ENCODE assay signal across 28 mouse cellular contexts in genomic region chr17:64213251-64213650, GRCm38 (mm10).
"Had no signal": no experiment of that assay in that cellular context is flagged by ENCODE, and none has a peak within 500 bp of the region (broad histone marks: within the 10 kb centered on the region; RNA-seq: fewer than 3 reads in every experiment).

No protein-coding gene starts in this region.

- H3K27ac ChIP-seq: embryonic facial prominence, embryonic 10.5 days; embryonic facial prominence, embryonic 12.5 days; embryonic facial prominence, embryonic 13.5 days; embryonic facial prominence, embryonic 15.5 days; forebrain, embryonic 10.5 days; forebrain, embryonic 12.5 days; forebrain, embryonic 13.5 days; forebrain, embryonic 15.5 days; gastrocnemius, adult 2 months had no signal

- H3K9ac ChIP-seq: embryonic facial prominence, embryonic 12.5 days; embryonic facial prominence, embryonic 13.5 days; embryonic facial prominence, embryonic 15.5 days; forebrain, embryonic 12.5 days; forebrain, embryonic 13.5 days; forebrain, embryonic 15.5 days; forebrain, postnatal 0 days had no signal

- H3K27me3 ChIP-seq: embryonic facial prominence, embryonic 12.5 days; embryonic facial prominence, embryonic 13.5 days; embryonic facial prominence, embryonic 15.5 days; forebrain, embryonic 12.5 days; forebrain, embryonic 13.5 days; forebrain, embryonic 15.5 days had no signal

- H3K36me3 ChIP-seq: embryonic facial prominence, embryonic 10.5 days; embryonic facial prominence, embryonic 12.5 days; embryonic facial prominence, embryonic 13.5 days; embryonic facial prominence, embryonic 15.5 days; forebrain, embryonic 10.5 days; forebrain, embryonic 12.5 days; forebrain, embryonic 15.5 days had no signal

- H3K9me3 ChIP-seq: embryonic facial prominence, embryonic 10.5 days; embryonic facial prominence, embryonic 12.5 days; embryonic facial prominence, embryonic 13.5 days; embryonic facial prominence, embryonic 15.5 days; forebrain, embryonic 10.5 days; forebrain, embryonic 12.5 days; forebrain, embryonic 13.5 days; forebrain, embryonic 15.5 days had no signal

- DNase-seq: cerebellum, adult 18-20 months; cerebellum, adult 2 months; cerebellum, adult 8-10 months; cerebellum, adult 9-10 months; cerebellum, adult 9-11 months; cerebellum, postnatal 10 days; cerebellum, postnatal 14 days; cerebellum, postnatal 25 days; cerebellum, postnatal 36 days; embryo, embryonic 11 days; forebrain, postnatal 0 days; gastrocnemius, adult 2 months; gastrocnemius, postnatal 10 days; gastrocnemius, postnatal 14 days; gastrocnemius, postnatal 25 days; gastrocnemius, postnatal 36 days; heart, adult 18-20 months had no signal

- H3K4me2 ChIP-seq: embryonic facial prominence, embryonic 12.5 days; embryonic facial prominence, embryonic 13.5 days; embryonic facial prominence, embryonic 15.5 days; forebrain, embryonic 12.5 days; forebrain, embryonic 13.5 days; forebrain, embryonic 15.5 days had no signal

- ATAC-seq: forebrain, embryonic 13.5 days; forebrain, embryonic 14.5 days; forebrain, embryonic 15.5 days; forebrain, embryonic 16.5 days; forebrain, postnatal 0 days had no signal

- H3K4me3 ChIP-seq: embryonic facial prominence, embryonic 10.5 days; embryonic facial prominence, embryonic 12.5 days; embryonic facial prominence, embryonic 13.5 days; embryonic facial prominence, embryonic 15.5 days; erythroblast, embryonic 14.5 days; forebrain, embryonic 10.5 days; forebrain, embryonic 12.5 days; forebrain, embryonic 13.5 days; forebrain, embryonic 15.5 days; gastrocnemius, adult 2 months had no signal

- H3K4me1 ChIP-seq: forebrain, embryonic 13.5 days; forebrain, embryonic 15.5 days had no signal
